Mouse (Mus musculus) limb, embryonic 11.5 days (tissue): Measurements from ENCODE around the gene Armc5. TPM values are rescaled to one million over a fixed set of nuclear protein-coding genes. Genes with fewer than 3 reads are reported as not detected.

Experiments used
- ATAC-seq: fragments of 200-750 bp; cut with Nextera tagmentation; 2 replicates; pipeline ENCODE4 v1.8.0; 2017; ENCODE audit warnings: low read depth; ENCODE audit not compliant: insufficient number of reproducible peaks, low FRiP score, low TSS enrichment
- DNase-seq: peaks from one replicate; pipeline ENCODE4 v3.0.0-alpha.2; 2015; ENCODE audit warnings: low spot score
- H3K27ac ChIP-seq: fragments of 300-500 bp; sonication (generic); replicated peaks from 2 replicates; pipeline ENCODE4 v1.5.1; 2014; ENCODE audit warnings: low read depth, mild to moderate bottlenecking, low read length
- H3K27me3 ChIP-seq: fragments of 300-500 bp; sonication (generic); 2 replicates; pipeline ENCODE4 v1.6.1; 2014; ENCODE audit warnings: mild to moderate bottlenecking, low read length, mixed read lengths; ENCODE audit not compliant: control insufficient read depth, insufficient read depth
- H3K36me3 ChIP-seq: fragments of 300-500 bp; sonication (generic); 2 replicates; pipeline ENCODE4 v1.6.1; 2014; ENCODE audit warnings: mild to moderate bottlenecking, low read length, moderate library complexity, mixed read lengths; ENCODE audit not compliant: control insufficient read depth, insufficient read depth
- H3K4me1 ChIP-seq: fragments of 300-500 bp; sonication (generic); 2 replicates; pipeline ENCODE4 v1.6.1; 2014; ENCODE audit warnings: low read length, mixed read lengths; ENCODE audit not compliant: control insufficient read depth, insufficient read depth
- H3K4me2 ChIP-seq: fragments of 300-500 bp; sonication (generic); 2 replicates; pipeline ENCODE4 v1.6.1; 2014; ENCODE audit warnings: low read depth, mild to moderate bottlenecking, moderate library complexity; ENCODE audit not compliant: severe bottlenecking
- H3K4me3 ChIP-seq: fragments of 300-500 bp; sonication (generic); 2 replicates; pipeline ENCODE4 v1.5.1; 2014; ENCODE audit warnings: low read depth, low read length
- H3K9ac ChIP-seq: fragments of 300-500 bp; sonication (generic); 2 replicates; pipeline ENCODE4 v1.6.1; 2014; ENCODE audit warnings: mild to moderate bottlenecking, low read length
- H3K9me3 ChIP-seq: fragments of 300-500 bp; sonication (generic); 2 replicates; pipeline ENCODE4 v1.6.1; 2016; ENCODE audit warnings: low read length; ENCODE audit not compliant: control insufficient read depth
- WGBS: fragments of 180-500 bp; shearing (Covaris S2); extraction: QIAGEN DNeasy Blood & Tissue Kit; methylation state at CpG from one replicate; pipeline ENCODE4 v1.1.7; 2014; 5-methylcytosine and 5-hydroxymethylcytosine counted together
- microRNA-seq: library from miRNA; unstranded; fragments of <30 nt; microRNA quantifications from one replicate; pipeline ENCODE4, GENCODE M21; 2016
- polyA plus RNA-seq: library from polyadenylated mRNA; unstranded; fragments of >200 nt; fragmentation: Nextera tagmentation; extraction: Ambion mirVana; gene quantifications from 2 replicates; pipeline ENCODE4 v1.2.1, GENCODE M21; 2014

The Armc5 gene
- polyA plus RNA-seq, 1 experiment from 2014 or later, result 9.7 TPM

GRCm38 (mm10) chr7:128284047-128284446 lies 46.9 kb downstream of the Armc5 start:
- Histone ChIP-seq H3K9me3 (no peaks in the 10 kb centered on the region), H3K27ac (0 out of 2 replicates have a peak overlapping the region, but pooled peaks have one; percentile 21), H3K36me3 (peaks cover 4% of the 10 kb centered on the region; the same call in 1 of the 2 replicates), H3K4me3 (no peak overlapping the region), H3K27me3 (no peaks in the 10 kb centered on the region), H3K4me2 (no peak overlapping the region), H3K9ac (no peak overlapping the region), H3K4me1 (peaks cover 6% of the 10 kb centered on the region; the same call in 1 of the 2 replicates)
- no peak for ATAC-seq
- 47% methylated on average over 5 of the region's 5 CpGs for WGBS
- peak; percentile 41 for DNase-seq

- no peak for DNase-seq
- peaks cover 4% of the 10 kb centered on the region; the same call in 1 of the 2 replicates for H3K36me3 ChIP-seq
- WGBS, result 90% methylated on average over 8 of the region's 8 CpGs
Measured at GRCm38 (mm10) chr7:128285060-128285459, 47.9 kb downstream of the Armc5 start.

GRCm38 (mm10) chr7:128288923-128289544 lies 51.9 kb downstream of the Armc5 start:
- WGBS, result 35% methylated on average over 9 of the region's 9 CpGs
- Histone ChIP-seq H3K9me3 (no peaks in the 10 kb centered on the region), H3K9ac (no peak overlapping the region), H3K27me3 (no peaks in the 10 kb centered on the region), H3K27ac (no peak overlapping the region), H3K4me1 (no peaks in the 10 kb centered on the region), H3K4me3 (no peak overlapping the region), H3K36me3 (peaks cover 4% of the 10 kb centered on the region), H3K4me2 (no peak overlapping the region)
- ATAC-seq (0 out of 2 replicates have a peak, but pooled peaks have one; percentile 21), DNase-seq (peak; percentile 35)

More at GRCm38 (mm10) chr7:128285060-128285459, 47.9 kb downstream of the Armc5 start:
- Histone ChIP-seq H3K4me3 (no peak overlapping the region), H3K9me3 (no peaks in the 10 kb centered on the region), H3K4me2 (no peak overlapping the region), H3K9ac (no peak overlapping the region), H3K4me1 (peaks cover 6% of the 10 kb centered on the region; the same call in 1 of the 2 replicates), H3K27ac (no peak overlapping the region), H3K27me3 (no peaks in the 10 kb centered on the region)
- ATAC-seq, result no peak

Small RNAs within 50 kb of the gene (microRNA-seq; reads per million reads assigned to microRNA genes)
- not detected for gene Mir3103

Other genes with a start within 250 kb of the Armc5 start
- gene Pycard, start 243.5 kb upstream of the Armc5 start, polyA plus RNA-seq, result 6.7 and 6.9 TPM in 2 replicates
- 0.10 and 0.20 TPM in 2 replicates for gene Trim72, start 233.4 kb upstream of the Armc5 start, polyA plus RNA-seq
- 0.18 and 0.28 TPM in 2 replicates for gene Itgam, start 174.7 kb upstream of the Armc5 start, polyA plus RNA-seq
- not detected in 2 replicates for gene Gm49368, start 174.7 kb upstream of the Armc5 start, polyA plus RNA-seq
- not detected in 2 replicates for gene Itgax, start 107.8 kb upstream of the Armc5 start, polyA plus RNA-seq
- 0.16 TPM in 1 of 2 replicates, not detected in the other for gene Itgad, start 83.0 kb upstream of the Armc5 start, polyA plus RNA-seq
- gene Cox6a2, start 31.0 kb upstream of the Armc5 start, polyA plus RNA-seq, result 0.70 and 0.92 TPM in 2 replicates
- gene 9130023H24Rik, start 689 bp downstream of the Armc5 start, polyA plus RNA-seq, result 10.2 and 11.4 TPM in 2 replicates
- 14.3 and 15.6 TPM in 2 replicates for gene Tgfb1i1, start 9.5 kb downstream of the Armc5 start, polyA plus RNA-seq
- gene Slc5a2, start 28.3 kb downstream of the Armc5 start, polyA plus RNA-seq, result not detected in 2 replicates
- gene BC017158, start 60.8 kb downstream of the Armc5 start, polyA plus RNA-seq, result 25.4 and 31.0 TPM in 2 replicates
- 5.9 and 7.0 TPM in 2 replicates for gene Rgs10, start 181.4 kb downstream of the Armc5 start, polyA plus RNA-seq
- gene Tial1, start 224.4 kb downstream of the Armc5 start, polyA plus RNA-seq, result 39.5 and 42.2 TPM in 2 replicates